Mouse (Mus musculus) neutrophil, adult 5-6 weeks (primary cell): Measurements from ENCODE around the gene Sbf2. TPM values are rescaled to one million over a fixed set of nuclear protein-coding genes. Genes with fewer than 3 reads are reported as not detected.

ENCODE experiments used
- ATAC-seq: fragments of 151-379, 151-347 bp; 2 replicates; pipeline ENCODE4 v1.8.0; 2017; ENCODE audit warnings: mild to moderate bottlenecking, moderate TSS enrichment; ENCODE audit not compliant: insufficient number of reproducible peaks, poor library complexity, low FRiP score, severe bottlenecking; ENCODE audit errors: extremely low read depth
- total RNA-seq: library from RNA; stranded (forward); fragments of 200-1000 nt; gene quantifications from 2 replicates; pipeline ENCODE4 v1.2.3, GENCODE M21; 2017

The Sbf2 gene
- total RNA-seq, 1 experiment from 2014 or later: 3.1 TPM

DNA sequence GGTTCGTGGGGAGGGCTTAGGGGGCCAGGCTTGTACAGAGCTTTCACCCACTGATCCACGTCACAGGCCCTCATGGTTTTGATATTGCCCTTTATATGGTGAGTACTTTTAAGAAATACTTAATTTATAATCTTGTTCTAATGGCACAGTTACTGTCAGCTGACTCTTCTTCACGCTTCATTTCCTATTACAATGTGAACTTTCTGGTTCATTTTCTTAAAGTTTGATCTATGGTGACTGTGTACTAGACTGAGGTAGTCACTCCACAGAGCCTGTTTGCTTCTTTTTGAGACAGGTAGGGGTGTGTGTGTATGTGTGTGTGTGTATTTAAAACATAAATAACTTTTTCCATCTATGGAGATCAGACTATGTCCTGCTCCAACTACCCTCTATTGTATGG is 21.2 kb upstream of the Sbf2 start:
- ATAC-seq: no peak

- no peak for ATAC-seq
These were observed 16.6 kb upstream of the Sbf2 start for GRCm38 (mm10) chr7:110631136-110631888.

DNA sequence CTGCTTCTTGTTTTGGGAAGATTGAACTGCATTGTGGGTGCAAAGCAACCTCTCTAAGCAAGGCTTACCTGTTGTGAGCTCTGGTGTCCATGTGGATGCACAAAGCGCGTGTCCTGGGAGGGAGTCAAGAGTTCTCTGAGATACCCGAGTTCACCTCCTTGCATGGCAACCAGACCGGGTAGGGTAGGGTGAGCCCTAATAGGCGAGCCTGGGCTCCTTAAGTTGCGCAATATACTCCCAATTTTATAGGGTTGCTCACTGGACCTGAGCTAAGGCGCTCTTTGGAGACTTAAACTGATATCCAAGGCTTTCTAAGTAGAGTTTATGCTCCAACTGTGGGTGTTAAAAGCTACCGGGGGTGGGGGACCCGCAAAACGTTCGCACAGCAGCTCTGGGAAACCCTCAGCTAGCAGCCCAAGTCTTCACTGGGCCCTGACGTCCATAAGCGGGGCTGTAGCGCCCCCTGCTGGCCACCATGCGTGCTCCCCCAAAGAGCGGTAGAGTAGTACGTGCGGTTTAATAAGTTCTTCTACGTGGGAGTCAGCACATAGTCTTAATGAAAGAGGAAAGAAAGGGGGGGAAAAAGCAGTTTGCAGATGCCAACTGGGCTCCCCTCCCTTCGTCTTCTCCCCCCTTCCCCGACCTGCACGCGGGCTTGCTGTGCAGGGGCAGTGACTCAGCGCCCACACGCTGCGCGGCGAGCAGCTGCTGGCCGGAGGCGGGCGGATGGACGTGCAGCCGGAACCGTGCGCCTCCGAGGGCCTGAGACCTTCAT is 15.4 kb upstream of the Sbf2 start:
- peak; percentile 74 for ATAC-seq

DNA sequence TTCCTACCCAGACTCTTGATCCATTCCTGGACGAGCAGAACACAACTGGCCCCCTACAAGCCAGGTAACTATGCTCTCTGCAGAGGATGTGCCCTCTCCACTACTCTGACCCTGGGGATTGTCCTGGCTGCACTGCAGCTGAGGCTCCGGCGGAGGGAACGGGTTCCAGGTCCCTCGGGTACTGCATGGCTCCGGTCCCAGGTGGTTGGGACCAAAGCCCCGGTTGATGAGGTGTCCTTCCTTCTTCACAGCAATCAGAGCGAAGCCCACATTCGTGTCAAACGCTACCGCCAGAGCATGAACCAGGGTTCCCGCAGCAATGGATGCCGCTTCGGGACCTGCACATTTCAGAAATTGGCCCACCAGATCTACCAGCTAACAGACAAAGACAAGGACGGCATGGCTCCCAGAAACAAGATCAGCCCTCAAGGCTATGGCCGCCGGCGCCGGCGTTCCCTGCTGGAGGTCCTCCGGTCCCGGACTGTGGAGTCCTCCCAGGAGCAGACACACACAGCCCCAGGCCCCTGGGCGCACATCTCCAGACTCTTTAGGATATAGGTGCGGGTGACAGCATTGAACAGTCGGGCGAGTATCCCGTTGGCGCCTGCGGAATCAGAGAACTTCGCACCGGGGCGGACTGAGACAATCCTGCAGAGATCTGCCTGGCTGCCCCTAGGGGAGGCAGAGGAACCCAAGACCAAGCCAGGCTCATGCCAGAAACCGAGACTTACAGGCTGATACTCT is 14.1 kb upstream of the Sbf2 start:
- no peak for ATAC-seq

DNA sequence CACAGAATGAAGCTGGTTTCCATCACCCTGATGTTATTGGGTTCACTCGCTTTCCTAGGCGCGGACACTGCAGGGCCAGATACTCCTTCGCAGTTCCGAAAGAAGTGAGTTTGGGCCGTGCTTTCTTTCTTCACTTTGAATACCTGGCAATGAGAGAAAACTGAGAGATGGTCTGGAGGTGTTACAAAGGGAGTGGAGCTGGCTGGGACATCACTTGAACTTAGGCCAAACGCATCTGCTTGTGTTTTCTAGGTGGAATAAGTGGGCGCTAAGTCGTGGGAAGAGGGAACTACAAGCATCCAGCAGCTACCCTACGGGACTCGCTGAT is 13.5 kb upstream of the Sbf2 start:
- no peak for ATAC-seq

DNA sequence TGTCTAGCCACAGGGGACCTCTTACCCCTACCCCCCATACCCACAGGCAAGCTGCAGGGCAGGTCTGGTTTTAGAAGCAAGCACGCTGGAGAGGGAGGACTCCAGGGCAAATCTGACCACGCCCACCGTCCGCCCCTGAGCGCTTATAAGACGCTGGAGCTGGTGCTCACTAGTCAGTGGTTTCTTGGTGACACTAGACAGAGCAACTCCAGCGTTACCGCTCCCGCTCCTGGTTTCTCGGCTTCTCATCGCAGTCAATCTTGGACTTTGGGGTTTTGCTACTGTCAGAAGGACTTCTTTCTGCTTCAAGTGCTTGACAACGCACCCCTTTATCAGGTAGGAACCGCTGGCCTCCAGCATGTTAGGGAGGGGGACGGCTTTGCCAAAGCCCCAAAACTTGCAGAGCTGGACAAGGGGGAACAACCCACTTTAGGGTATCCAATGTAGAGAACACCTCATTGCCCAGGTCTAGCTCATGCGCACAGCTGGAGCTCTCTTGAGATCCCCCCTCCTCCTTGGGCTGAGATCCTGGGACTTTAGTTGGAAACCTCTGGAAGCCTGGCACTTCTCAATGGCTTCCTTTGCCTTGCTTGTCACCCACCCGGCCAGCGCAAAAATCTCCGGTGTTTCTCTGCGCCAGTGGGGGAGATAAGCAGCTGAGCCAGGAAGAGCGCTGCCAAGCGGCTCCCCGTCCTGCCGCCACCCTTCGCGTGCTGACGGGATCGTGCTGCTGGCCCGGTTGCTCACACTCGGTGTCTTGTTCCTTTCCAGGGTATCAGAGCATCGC is 13.0 kb upstream of the Sbf2 start, which contains the start of gene Adm:
TSS of gene Adm (plus strand) at position 176 of the 787 bp plus-strand sequence.
- ATAC-seq: peak; percentile 21; the same call in 1 of the 2 replicates

- no peak for ATAC-seq
These were observed 12.4 kb upstream of the Sbf2 start for GRCm38 (mm10) chr7:110627099-110627482.

GRCm38 (mm10) chr7:110626186-110627098 is 11.7 kb upstream of the Sbf2 start:
- ATAC-seq: no peak

DNA sequence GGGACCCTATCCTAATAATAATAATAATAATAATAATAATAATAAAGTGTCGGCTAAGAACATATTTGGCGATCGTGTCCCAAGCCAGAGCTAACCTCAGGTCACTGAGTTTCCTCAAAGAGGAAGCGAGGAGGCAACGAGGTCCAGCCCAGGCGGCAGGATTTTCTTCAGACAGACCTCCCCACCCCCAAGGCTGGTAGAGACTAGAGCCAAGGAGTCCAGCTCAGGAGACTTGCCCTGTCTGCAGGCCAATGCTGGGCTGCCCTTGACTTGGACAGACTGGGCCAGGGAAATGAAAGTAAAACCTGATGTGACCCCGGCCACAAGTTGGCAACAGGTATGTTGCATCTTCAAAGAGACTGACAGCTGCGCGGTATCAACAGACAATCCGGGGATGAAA is 10.8 kb upstream of the Sbf2 start:
- no peak for ATAC-seq

DNA sequence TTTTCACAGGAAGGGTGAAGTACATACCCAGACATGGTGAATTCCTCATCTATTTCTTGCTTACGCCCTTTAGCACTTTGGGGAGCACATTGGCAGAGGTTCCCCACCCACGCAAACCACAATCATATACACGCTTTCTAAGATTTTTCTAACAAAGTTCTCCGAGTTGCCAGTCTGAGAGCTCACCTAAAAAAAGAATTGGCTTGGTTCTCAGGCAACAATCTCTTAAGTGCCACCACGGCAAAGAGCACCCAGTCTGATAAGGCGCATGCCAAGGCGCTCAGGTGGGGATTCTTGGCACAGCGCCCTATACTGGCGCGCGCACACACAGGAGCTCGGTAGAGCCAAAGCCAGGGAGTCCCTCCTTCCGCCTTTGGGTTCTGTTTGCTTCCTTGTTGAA is 10.2 kb upstream of the Sbf2 start:
- ATAC-seq: no peak

DNA sequence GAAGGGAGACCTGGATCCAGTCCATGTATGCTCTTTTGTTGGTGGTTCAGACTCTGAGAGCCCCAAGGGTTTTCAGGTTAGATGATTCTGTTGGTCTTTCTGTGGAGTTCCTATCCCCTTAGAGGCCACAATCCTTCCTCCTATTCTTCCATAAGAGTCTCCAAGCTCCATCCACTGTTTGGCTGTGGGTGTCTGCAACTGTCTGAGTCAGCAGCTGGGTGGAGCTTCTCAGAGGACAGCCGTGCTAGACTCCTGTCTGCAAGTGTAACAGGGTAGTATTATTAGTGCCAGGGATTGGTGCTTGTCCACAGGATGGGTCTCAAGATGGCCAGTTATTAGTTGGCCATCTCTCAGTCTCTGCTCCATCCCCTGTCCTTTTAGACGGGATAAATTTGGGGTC is 9.3 kb upstream of the Sbf2 start:
- no peak for ATAC-seq

GRCm38 (mm10) chr7:110619086-110619611 is 4.4 kb upstream of the Sbf2 start:
- no peak for ATAC-seq

DNA sequence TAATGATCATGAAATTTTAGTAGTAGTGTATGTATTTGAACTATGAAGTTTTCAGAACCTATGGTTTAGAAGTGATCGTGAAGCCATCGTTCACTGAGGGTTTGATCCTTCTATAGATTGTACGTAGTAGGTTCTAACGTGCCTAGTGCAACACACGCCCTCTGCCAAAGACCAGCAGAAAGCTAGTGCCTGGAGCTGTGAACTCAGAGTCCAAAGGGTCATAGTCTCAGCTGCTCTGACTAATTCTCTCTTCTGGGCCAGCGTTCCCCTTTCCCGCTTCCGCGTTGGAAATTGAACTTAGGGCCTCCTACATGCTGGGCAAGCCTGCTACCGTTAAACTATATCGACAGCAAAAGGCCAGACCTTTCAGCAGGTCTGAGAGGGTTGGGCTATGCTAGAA is 1.1 kb upstream of the Sbf2 start:
- no peak for ATAC-seq

GRCm38 (mm10) chr7:110615151-110615631 is 469 bp upstream of the Sbf2 start:
- no peak for ATAC-seq

- ATAC-seq: no peak
These were observed 1.2 kb downstream of the Sbf2 start for GRCm38 (mm10) chr7:110613381-110614132.

- ATAC-seq: no peak
These were observed 7.8 kb downstream of the Sbf2 start for GRCm38 (mm10) chr7:110606906-110607305.

DNA sequence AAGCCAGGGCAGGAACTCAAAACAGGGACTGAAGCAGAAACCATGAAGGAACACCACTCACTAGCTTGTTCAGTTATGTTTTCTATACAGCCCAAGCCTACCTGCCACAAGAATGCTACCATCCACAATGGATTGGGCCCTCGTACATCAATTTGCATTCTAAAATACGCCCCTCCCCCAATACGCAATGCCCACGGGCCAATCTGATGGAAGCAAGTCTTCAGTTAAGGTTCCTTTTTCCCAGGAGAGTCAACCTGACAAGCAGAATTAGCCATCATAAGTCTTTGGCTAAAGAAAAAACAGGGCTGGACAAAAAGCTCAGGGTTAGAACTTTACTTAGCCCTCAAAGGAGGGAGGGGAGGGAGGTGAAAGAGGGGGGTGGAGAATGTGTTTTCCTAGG is 9.2 kb downstream of the Sbf2 start:
- ATAC-seq: no peak
